Mouse (Mus musculus) gastrocnemius, postnatal 4 days (tissue): Measurements from ENCODE around the gene Ubald1. TPM values are rescaled to one million over a fixed set of nuclear protein-coding genes. Genes with fewer than 3 reads are reported as not detected.
A peak's percentile ranks its signal among the peaks of the same experiment; 100 is the strongest.

Source experiments
- DNase-seq, 2 experiments: peaks; one replicate each; pipeline ENCODE4 v3.0.0; 2021 to 2022; ENCODE audit warnings: low spot score in 2 of 2, mixed read lengths in 2 of 2
- long read RNA-seq, 2 experiments: library from polyadenylated mRNA; stranded (forward); transcript quantifications; one replicate each; pipeline ENCODE4 v2.0.0; 2021
- total RNA-seq, 2 experiments: library from RNA; stranded (reverse); gene quantifications; 2 replicates each; pipeline ENCODE4 v1.2.3; 2021

The Ubald1 gene
- total RNA-seq = 10 to 100 TPM; 32.3 to 32.8 TPM
- long read RNA-seq, experiment 1, transcript Ubald1-201 (3 exons, 1,851 nt) = major isoform, 12 of 22 reads
- long read RNA-seq, experiment 1, partial matches to known transcripts = 8 of 22 reads
- long read RNA-seq, experiment 1, other reads (novel, unspliced or antisense) = 2 of 22 reads
- long read RNA-seq, experiment 2, full-length matches to known transcripts = 22 of 39 reads
- long read RNA-seq, experiment 2, partial matches to known transcripts = 0 of 39 reads
- long read RNA-seq, experiment 2, other reads (novel, unspliced or antisense) = 17 of 39 reads

- peak; percentile 96 to 98 for DNase-seq
These were observed at the start of gene Ubald1 for GRCm38 (mm10) chr16:4880136-4880825. Gene Ubald1, minus strand, starts transcription at chr16:4880315.

DNA sequence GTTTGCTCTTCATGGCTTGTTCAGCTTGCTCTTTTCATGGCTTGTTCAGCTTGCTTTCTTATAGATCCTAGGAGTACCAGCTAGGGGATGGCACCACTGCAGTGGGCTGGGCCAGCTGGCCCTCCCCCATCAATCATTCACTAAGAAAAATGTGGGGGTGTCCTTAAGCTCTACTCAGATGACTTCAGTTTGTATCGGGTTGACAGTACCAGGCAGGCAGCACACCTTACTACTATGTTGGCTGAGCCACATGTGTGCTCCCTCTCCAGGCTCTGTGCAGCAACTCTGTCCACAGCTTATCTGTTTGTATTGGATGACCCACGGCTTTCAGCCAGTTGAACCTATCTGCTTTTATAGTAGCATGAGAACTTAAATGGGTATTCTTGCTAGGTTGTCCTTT lies 48.4 kb upstream of the Ubald1 start:
- no peak for DNase-seq

DNA sequence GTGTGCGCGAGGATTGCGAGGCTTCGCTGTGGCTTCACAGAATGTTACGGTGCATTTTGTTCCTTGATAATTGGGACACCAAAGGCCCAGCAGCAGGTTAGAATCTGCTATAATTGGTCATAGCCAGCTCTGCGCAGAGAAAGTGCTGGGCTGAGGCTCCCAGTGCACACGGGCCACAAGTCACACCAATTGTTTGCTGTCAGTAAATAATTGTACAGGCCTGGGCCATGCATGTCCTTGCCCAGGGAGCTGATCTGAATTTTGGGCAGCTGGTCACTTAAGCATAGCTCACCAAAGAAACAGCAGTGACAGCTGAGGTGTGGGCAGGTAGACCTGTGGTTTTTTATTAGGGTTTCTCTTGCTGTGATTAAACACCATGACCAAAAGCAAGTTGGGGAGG lies 47.9 kb upstream of the Ubald1 start:
- no peak for DNase-seq

DNA sequence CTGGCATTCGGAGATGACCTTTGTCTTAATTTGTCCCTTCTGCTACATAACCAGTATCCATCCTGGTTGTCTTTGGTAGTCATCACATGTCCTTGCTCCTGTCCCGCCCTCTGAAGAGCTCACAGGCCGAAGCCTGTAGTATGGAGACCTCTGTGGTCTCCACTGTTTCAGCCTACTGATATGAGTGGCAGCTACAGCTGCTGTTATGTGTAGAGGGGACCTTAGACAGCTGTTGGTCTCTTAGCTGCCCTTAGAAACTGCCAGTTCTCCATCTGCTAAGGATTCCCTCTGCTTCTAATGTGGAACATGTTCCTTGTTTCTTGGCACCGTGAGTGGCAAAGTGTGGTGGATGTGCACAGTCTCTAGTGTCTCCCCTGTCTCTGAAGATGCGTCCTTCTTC lies 43.9 kb upstream of the Ubald1 start:
- no peak for DNase-seq

DNA sequence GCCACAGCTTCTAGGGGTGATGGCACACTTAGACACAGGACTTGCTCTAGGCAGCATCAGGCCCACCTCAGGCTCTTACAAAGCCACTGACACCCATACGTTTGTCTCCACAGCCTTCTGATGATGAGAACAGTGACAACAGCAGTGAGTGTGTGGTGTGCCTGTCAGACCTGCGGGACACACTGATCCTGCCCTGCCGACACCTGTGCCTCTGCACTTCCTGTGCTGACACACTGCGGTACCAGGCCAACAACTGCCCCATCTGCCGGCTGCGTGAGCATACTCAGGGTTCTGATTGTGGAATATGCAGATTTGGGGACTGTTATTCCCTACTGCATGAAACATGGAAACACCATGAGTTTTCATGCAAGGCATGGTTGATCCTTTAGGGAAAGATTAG lies 42.4 kb upstream of the Ubald1 start:
- no peak for DNase-seq

GRCm38 (mm10) chr16:4920556-4920955 lies 40.4 kb upstream of the Ubald1 start:
- DNase-seq = no peak

- DNase-seq = no peak
These were observed 36.5 kb upstream of the Ubald1 start for GRCm38 (mm10) chr16:4916608-4917007.

GRCm38 (mm10) chr16:4915931-4916330 lies 35.8 kb upstream of the Ubald1 start:
- DNase-seq = no peak

DNA sequence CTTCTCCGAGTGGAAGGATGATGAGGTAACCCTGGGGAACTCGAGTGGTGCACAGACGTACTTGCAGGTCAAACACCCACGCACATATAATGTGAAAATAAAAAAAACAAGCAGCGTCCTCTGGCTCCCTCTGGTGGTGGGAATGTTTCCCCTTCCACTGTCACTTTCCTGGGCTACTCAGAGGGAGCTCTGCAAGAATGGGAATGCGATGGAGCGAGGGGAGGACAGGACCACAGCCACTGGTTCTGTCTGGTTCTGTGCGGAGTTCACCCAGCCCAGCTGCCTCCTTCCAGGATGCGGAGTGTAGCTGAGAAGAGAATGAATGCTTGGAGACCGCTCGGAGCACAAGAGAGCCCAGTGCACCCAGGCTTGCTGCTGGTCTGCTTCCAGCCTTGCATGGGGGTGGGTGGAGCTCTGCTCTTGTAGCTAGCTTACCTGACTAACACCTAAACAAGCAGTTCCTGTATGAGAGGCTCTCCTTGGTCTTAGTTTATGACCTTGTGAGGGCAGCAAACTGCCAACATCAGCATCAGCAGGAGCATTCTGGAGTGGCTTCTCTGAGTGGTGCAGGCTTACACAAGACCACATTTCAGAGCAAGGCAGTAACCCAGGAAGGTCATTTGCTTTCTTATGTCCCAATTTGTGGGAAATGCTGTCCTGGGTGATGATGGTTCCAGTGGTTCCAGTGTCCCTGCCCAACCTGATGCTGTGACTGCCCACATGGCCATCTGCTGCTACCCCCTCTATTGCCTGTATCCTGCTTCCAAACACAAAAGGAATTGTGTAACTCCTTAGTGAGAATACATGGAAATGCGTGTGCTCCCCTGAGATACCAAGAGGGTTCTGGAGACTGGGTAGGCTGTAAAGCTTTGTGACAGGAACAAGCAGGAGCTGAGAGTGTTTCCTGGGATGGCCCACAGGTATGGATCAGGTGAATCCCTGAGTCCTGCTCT lies 33.9 kb upstream of the Ubald1 start:
- peak; percentile 62 to 82 for DNase-seq

GRCm38 (mm10) chr16:4912907-4913782 lies 33.0 kb upstream of the Ubald1 start:
- DNase-seq = no peak

DNA sequence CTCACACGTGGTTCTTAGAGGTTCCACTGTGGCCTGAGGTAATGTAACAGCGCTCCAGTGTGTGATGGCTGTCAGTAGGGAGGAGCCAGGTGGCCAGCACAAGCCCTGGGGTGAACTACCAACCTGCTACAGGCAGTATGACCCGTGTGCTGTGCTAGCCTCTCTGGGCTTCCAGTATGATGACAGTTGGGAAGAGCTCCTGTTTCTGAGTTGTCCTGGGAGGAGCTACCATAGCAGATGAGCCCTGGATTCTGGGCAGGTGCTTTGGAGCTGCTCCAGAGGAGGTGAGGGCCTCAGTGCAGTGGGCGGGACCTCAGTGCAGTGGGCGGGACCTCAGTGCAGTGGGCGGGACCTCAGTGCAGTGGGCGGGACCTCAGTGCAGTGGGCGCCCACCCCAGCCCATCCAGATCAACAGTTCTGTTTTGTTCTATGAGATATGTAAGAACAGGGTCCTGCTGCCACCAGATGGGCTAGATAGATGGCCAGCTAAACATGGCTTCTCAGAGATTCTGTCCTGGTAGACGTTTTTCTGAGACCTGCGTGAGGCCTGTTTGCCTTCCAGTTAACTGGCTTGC lies 32.0 kb upstream of the Ubald1 start:
- DNase-seq = no peak

GRCm38 (mm10) chr16:4910758-4911157 lies 30.6 kb upstream of the Ubald1 start:
- no peak for DNase-seq

DNA sequence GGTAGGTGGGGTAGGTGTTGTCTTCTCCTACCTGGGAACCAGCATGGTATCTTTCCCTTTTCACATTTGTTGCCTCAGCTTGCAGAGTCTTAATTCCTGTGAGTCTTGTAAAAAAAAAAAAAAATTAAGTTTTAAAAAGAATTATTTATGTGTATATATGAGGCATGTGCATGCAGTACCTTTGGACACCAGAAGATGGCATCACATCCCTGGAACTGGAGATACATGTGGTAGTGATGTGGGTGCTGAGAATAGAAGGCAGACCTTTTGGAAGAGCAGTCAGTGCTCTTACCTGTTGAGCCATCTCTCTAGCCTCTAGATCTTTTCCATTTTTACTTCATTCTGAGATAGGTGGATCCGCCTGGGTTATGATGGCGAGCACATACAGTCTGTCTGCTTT lies 29.6 kb upstream of the Ubald1 start:
- no peak for DNase-seq

DNA sequence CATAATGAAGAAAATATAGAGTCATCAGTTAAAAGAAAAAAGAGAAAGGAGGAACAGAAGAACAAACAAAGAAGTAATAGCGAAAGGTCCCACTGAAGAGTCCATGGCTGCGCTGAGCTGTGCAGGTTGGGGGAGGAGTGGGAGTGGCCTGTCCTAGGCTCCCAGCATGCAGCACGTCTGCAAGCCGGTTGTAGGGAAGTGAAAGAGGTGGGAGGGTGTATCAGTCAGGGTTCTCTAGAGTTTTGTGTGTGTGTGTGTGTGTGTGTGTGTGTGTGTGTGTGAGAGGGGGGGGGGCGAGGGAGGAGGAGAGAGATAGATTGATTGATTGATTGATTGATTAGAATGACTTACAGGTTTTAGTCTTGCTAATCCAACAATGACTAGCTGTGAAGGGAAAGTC lies 27.9 kb upstream of the Ubald1 start:
- DNase-seq = no peak

DNA sequence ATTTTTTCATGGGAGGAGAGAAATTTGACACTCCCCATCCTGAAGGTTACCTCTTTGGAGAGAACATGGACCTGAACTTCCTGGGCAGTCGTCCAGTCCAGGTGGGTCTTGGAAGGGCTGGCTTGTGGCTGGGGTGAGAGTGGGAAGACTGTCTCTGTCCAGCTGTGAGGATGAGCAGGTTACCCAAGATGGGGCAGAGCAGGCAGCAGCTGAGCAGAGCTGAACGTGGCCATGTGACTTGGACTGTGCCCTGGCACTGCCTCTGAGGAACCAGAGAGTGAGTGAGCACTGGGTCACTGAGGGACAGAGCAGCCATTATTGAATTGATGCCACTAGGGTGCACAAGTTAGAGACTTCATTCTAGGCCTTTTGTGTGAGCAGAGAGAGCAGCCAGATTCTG lies 27.3 kb upstream of the Ubald1 start:
- DNase-seq = no peak

DNA sequence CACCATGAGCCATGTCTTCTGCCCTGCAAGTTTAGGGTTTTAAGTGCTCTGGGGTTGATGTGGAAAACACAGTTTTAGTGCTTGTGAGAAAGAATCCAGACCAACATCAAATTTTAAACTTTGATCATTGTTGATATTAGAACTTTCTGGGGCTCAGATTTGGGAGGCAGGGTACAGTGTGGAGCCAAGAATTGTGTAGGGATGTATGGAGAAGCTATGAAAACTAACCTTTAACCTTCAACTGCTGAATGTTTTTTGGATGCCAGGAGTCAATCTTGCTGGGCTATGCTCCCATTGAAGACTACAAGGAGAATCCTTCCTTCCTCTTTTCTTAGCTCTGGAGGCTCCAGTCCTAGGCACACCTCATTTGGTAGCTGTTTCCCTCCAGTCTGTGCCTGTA lies 26.4 kb upstream of the Ubald1 start:
- DNase-seq = no peak

DNA sequence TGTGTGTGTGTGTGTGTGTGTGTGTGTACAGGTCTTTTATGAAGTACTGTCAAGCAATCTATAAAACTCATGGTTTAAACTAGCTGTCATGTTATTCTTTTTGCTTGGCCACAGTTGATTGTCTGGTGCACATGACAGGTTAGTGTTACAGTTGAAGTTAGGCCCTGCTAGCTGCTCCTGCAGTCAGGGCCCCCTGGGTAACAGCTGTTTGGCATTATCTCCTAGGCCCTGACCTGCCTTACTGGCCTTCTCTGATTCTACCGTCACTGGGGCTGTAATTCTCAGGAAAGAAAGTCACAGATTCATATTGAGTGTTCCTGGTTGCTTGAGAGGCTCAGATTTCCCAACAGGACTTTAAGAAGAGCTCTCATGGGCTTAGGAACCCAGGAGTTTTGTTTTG lies 25.5 kb upstream of the Ubald1 start:
- DNase-seq = no peak

DNA sequence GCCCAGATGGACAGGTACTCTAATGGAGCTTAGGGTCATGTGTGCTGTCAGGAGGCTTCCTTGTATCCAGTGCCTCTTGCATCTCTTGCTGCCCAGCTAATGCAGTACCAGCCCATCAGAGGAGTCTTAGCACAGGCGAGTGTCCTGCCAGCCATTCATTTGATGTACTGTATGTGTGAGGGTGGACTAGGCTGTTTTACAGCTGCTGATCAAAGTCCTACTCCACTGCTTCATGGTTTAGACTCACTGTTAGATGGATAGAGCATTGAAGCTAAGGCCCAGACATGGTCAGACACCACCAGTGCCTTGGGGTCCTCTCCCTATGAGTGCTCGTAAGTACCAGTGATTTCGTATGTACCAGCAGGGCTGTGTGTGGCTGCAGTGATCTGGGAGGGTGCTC lies 24.8 kb upstream of the Ubald1 start:
- no peak for DNase-seq

- no peak for DNase-seq
These were observed 23.5 kb upstream of the Ubald1 start for GRCm38 (mm10) chr16:4903491-4904102.

DNA sequence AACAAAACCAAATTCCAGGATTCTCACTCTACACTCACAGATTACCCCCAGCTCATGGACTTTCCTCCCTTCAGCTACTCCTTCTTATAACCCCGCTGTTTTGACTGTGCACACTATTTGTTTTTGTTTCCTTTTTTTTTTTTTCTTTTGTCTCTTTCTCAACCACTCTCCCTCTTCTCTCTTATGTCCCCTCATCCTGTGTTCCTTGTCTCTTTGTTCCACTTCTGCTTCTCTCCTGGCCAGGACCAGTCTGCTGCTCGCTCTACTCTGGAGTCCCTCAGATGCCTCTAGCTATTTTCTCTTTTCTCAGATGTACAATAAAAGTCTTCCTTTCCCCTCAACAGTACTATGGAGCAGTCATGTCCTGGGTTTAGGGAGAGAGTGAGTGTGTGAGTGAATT lies 22.3 kb upstream of the Ubald1 start:
- no peak for DNase-seq
